Mouse (Mus musculus) cortical plate, adult 2 months (tissue): ENCODE data around the gene Myoz1. TPM values are rescaled to one million over a fixed set of nuclear protein-coding genes. Genes with fewer than 3 reads are reported as not detected.
"Not testable (repeated sequence)": the region's sequence is repeated elsewhere in the genome, so short reads cannot be mapped to it uniquely, and the experiment has no call there.

Experiments
- H3K27ac ChIP-seq: fragments of 200-500 bp; 2 replicates; pipeline ENCODE4 v1.5.1; 2012; ENCODE audit warnings: low read length, control low read depth, inconsistent platforms; ENCODE audit not compliant: insufficient read depth
- H3K4me1 ChIP-seq: fragments of 200-500 bp; 2 replicates; pipeline ENCODE4 v1.6.1; 2011; ENCODE audit warnings: low read length; ENCODE audit not compliant: control insufficient read depth, insufficient read depth
- H3K4me3 ChIP-seq: fragments of 200-500 bp; 2 replicates; pipeline ENCODE4 v1.5.1; 2011; ENCODE audit warnings: mild to moderate bottlenecking, low read length, control low read depth; ENCODE audit not compliant: insufficient read depth
- CTCF ChIP-seq: fragments of 200-500 bp; IDR thresholded peaks from 2 replicates; pipeline ENCODE4 v1.5.1; 2011; ENCODE audit warnings: mild to moderate bottlenecking, control low read depth, low read length; ENCODE audit not compliant: insufficient read depth; ENCODE audit errors: extremely low read depth
- POLR2A ChIP-seq: fragments of 200-500 bp; IDR thresholded peaks from 2 replicates; pipeline ENCODE4 v1.6.1; 2011; ENCODE audit warnings: mild to moderate bottlenecking, low read length, control low read depth; ENCODE audit not compliant: insufficient read depth; ENCODE audit errors: extremely low read depth
- polyA plus RNA-seq: library from polyadenylated mRNA; depleted of rRNA; stranded (reverse); fragments of >200 nt; gene quantifications from 2 replicates; pipeline ENCODE4 v1.2.3, GENCODE M21; 2012; rRNA removed

Myoz1 gene
- polyA plus RNA-seq, result not detected in 2 replicates

DNA sequence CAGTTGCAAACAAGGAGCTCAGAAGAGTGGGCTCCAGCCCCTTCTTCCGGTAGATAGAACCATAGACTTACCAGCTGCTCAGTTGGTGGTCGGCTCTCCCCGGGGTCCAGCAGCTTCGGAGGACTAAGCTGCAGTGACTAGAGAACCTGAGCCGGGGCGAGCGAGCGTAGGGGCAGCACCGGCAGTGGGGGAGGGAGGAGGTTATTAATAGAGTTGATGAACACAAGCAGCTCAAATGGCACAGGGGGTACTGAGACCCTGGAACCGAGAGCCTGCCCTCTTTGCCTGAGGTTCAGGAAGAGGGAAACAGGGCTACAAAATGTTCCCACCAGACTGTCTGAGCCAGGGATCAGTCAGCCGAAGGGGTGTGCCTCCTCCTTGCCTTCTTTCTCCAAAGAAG is at the start of gene Myoz1:
Myoz1 (minus strand) TSS at position 180 of the 400 bp plus-strand sequence.
- TF ChIP-seq CTCF (no peak), POLR2A (no peak)

DNA sequence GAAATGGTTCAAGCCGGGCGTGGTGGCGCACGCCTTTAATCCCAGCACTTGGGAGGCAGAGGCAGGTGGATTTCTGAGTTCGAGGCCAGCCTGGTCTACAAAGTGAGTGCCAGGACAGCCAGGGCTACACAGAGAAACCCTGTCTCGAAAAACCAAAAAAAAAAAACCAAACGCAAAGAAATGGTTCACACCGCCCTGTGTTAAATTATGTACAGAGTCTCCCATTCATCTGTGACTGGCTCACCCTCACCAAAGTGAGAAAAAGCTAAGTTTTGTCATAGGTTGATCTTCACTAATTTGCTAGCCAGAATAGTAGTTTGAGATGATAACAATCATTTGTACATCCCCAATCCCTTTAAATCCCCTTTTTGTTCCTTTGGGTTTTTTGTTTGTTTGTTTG is 47.1 kb upstream of the Myoz1 start:
- H3K4me3 ChIP-seq, result peak overlapping the region; percentile 65
- not testable (repeated sequence) for H3K4me1 ChIP-seq, H3K27ac ChIP-seq

More for the DNA sequence above, at the start of gene Myoz1:
- Histone ChIP-seq H3K4me1 (no peaks in the 10 kb centered on the region), H3K4me3 (no peak within 1 kb of the TSS), H3K27ac (no peak within 1 kb of the TSS)

DNA sequence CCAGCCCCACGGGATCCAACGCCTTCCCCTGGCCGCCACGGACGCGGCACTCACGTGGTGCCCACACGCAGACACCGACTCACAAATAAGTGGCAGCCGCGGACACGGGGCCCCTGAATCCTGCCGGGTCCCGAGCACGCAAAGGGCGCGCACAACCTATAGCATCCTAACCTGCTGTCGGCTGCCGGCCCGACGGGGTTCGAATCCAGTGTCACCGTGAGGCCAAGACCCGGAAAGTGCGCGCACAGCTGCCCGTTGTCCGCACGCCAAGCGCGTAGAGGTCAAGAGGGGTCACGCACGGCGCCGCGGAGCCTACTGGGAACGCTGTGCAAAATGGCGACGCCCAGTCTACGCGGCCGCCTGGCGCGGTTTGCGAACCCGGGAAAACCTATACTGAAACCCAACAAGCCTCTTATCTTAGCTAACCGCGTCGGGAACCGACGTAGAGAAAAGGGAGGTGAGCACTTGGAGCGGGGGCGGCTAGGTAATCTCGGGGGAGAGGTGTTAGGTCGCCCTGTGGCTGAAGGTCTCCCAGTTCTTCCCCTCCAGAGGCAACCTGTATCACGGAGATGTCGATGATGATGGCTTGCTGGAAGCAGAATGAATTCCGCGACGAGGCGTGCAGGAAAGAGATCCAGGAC is 46.5 kb upstream of the Myoz1 start, which contains the start of gene Chchd1:
Chchd1 (plus strand) TSS at position 266 of the 641 bp plus-strand sequence.
- TF ChIP-seq CTCF, result no peak
- TF ChIP-seq POLR2A, result peak; percentile 54; the same call in 1 of the 2 replicates
- H3K4me3 ChIP-seq, result peak within 1 kb of the TSS; percentile 65
- peaks cover 3% of the 10 kb centered on the region for H3K4me1 ChIP-seq
- peak within 1 kb of the TSS; percentile 61 for H3K27ac ChIP-seq

DNA sequence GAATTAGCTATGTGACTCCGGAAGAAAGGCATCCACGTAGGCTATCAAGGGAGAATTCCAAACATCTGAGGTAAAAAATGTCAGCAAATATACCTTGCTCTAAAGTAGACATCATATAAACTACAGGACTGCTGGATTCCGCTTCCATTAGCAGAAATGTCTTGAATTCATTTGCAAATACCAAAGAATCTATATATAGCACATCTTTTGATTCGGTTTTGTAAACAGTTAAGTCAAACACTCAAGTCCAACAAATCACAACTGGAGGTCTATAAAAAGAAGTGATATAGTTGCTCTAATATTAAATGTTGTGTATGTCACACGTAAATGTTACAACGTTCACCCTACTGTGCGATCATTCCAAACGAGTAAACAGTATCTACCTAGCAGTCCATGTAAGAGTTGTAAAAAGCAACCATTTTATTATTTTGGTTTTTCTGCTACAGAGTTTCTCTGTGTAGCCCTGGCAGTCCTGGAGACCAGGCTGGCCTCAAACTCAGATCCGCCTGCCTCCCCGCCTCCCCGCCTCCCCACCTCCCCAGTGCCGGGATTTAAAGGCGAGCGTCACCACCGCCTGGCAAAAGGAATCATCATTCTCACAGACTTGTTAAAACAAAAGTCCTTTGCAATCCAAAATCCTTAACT is 45.9 kb upstream of the Myoz1 start:
- Histone ChIP-seq H3K4me3 (peak overlapping the region; percentile 65), H3K4me1 (peaks cover 3% of the 10 kb centered on the region)
- TF ChIP-seq CTCF, result no peak
- TF ChIP-seq POLR2A, result no peak

DNA sequence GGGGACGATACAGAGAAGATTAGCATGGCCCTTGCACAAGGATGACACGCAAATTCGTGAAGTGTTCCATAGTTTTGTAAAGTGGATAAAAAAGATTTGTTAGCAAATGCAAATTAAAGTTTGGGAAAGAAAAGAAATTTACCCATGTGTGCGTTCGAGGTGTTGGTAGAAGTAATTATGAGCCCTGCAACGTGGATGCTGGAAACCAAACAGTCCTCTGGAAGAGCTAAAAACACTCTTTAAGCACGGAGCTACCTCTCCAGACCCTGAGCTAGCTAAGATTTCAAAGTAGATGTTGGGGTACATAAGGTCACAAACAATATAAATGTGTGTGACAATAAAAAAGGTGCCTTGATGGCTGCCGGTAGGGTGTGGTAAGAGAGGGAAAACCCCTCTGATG is 45.2 kb upstream of the Myoz1 start:
- Histone ChIP-seq H3K4me1 (peaks cover 3% of the 10 kb centered on the region), H3K4me3 (peak overlapping the region; percentile 65; the same call in 1 of the 2 replicates), H3K27ac (no peak overlapping the region)
- TF ChIP-seq POLR2A (no peak), CTCF (no peak)

More for the DNA sequence above, 45.9 kb upstream of the Myoz1 start:
- peak overlapping the region; percentile 61 for H3K27ac ChIP-seq

DNA sequence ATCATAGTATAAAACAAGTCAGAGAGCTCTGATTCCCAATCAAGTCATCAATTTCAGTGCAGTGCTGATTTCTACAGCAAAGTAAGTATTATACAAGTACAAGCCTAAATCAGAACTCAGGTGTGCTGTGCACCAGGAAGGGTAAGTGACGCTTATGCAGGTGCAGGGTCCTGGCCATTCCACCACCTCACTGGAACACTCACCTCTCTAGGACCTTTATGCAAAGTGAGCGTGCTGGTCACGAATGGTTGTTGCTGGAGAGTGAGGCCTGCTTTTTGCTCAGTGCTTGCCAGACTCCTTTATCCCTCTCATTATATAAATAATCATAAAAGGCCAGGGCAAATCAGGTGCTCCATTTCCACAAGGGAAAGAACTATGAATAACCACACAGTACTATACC is 44.0 kb upstream of the Myoz1 start:
- Histone ChIP-seq H3K4me1 (peaks cover 6% of the 10 kb centered on the region), H3K4me3 (no peak overlapping the region), H3K27ac (no peak overlapping the region)
- TF ChIP-seq CTCF, result no peak
- no peak for TF ChIP-seq POLR2A

DNA sequence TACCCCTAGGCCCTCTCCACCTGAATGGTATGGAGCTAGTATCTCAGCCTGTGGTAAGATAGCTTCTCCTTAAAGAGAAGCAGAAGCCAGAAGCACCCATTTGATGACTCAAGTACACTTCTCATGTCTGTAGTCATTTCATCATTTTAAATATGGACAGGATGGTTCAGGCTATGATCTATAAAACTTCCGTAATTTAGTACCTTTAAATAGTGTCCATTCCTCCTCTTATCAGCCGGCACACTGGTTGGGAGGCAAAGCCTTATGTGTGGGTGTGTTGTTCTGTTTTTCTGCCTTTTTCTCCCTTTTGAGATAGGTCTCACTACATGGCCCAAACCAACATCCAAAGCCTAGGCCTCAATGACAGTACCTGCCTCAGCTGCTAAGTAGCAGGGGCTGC is 42.2 kb upstream of the Myoz1 start:
- H3K4me1 ChIP-seq, result peaks cover 6% of the 10 kb centered on the region
- no peak overlapping the region for H3K4me3 ChIP-seq
- H3K27ac ChIP-seq, result no peak overlapping the region
- TF ChIP-seq POLR2A (no peak), CTCF (no peak)

DNA sequence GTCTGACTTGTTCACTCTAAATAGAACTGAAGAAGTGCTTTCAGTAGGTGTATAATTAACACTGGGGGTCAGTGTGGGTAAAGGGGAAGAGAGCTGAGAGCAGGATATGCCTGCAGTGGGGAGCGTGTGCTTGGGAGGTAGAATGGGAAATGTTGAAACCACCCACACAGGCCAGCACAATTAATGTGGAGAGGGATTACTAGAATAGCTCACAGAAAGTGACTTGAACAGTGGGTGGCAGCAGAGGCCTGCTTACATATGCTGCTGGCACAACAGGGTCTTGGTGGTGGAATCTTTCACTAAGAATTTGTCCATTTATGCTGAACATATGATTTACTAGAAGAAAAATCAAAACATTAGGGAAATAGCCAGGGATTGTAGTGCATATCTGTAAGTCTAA is 40.6 kb upstream of the Myoz1 start:
- Histone ChIP-seq H3K4me1 (peaks cover 6% of the 10 kb centered on the region), H3K27ac (no peak overlapping the region), H3K4me3 (peak overlapping the region; percentile 58)
- TF ChIP-seq CTCF (peak; percentile 57), POLR2A (no peak)

DNA sequence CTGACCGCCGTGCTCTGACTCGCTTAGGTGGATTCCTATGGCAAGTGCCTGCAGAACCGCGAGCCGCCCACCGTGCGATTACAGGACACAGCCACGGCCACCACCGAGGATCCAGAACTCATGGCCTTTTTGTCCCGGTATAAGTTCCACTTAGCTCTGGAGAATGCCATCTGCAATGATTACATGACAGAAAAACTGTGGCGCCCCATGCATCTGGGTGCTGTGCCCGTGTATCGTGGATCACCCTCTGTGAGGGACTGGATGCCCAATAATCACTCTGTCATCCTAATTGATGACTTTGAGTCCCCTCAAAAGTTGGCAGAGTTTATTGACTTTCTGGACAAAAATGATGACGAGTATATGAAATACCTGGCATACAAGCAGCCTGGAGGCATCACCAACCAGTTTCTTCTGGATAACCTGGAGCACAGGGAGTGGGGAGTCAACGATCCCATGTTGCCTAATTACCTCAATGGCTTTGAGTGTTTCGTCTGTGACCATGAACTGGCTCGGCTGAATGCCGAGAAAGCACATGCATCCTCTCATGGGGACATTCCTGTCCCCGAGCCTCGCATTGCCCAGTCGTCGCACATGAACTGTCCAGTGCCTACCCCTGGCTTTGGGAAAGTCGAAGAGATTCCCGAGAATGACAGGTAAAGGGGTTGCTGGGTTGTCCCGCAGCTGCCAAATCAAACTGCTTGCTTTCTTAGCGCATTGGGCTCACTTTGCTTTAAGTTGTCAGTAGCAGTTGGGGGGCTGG is 39.6 kb upstream of the Myoz1 start:
- TF ChIP-seq POLR2A (no peak), CTCF (no peak)
- peak overlapping the region; percentile 58 for H3K4me3 ChIP-seq
- peaks cover 5% of the 10 kb centered on the region for H3K4me1 ChIP-seq
- H3K27ac ChIP-seq, result no peak overlapping the region
